Mouse (Mus musculus) heart, embryonic 10.5 days (tissue): Measurements from ENCODE around the gene Ndufs7. TPM values are rescaled to one million over a fixed set of nuclear protein-coding genes. Genes with fewer than 3 reads are reported as not detected.

Experiments
- DNase-seq: peaks from one replicate; pipeline ENCODE4 v3.0.0-alpha.2; 2017; ENCODE audit warnings: low spot score
- H3K27ac ChIP-seq: fragments of 300-500 bp; sonication (generic); 2 replicates; pipeline ENCODE4 v1.5.1; 2016; ENCODE audit warnings: mild to moderate bottlenecking
- H3K27me3 ChIP-seq: fragments of 300-500 bp; sonication (generic); 2 replicates; pipeline ENCODE4 v1.6.1; 2016; ENCODE audit warnings: mild to moderate bottlenecking; ENCODE audit not compliant: poor library complexity, insufficient read depth, severe bottlenecking
- H3K36me3 ChIP-seq: fragments of 300-500 bp; sonication (generic); 2 replicates; pipeline ENCODE4 v1.6.1; 2016; ENCODE audit warnings: mild to moderate bottlenecking, moderate library complexity
- H3K4me1 ChIP-seq: fragments of 300-500 bp; sonication (generic); 2 replicates; pipeline ENCODE4 v1.6.1; 2016; ENCODE audit warnings: mild to moderate bottlenecking
- H3K4me3 ChIP-seq: fragments of 300-500 bp; sonication (generic); 2 replicates; pipeline ENCODE4 v1.5.1; 2016; ENCODE audit warnings: mild to moderate bottlenecking, moderate library complexity
- H3K9me3 ChIP-seq: fragments of 300-500 bp; sonication (generic); 2 replicates; pipeline ENCODE4 v1.6.1; 2016; ENCODE audit warnings: mild to moderate bottlenecking, moderate library complexity
- WGBS: fragments of 180-500 bp; shearing (Covaris S2); methylation state at CpG from one replicate; pipeline ENCODE4 v1.1.7; 2016; 5-methylcytosine and 5-hydroxymethylcytosine counted together
- polyA plus RNA-seq: library from polyadenylated mRNA; unstranded; fragments of >200 nt; fragmentation: Nextera tagmentation; extraction: Ambion mirVana; gene quantifications from 2 replicates; pipeline ENCODE4 v1.2.1, GENCODE M21; 2016

The Ndufs7 gene
- polyA plus RNA-seq, 1 experiment from 2014 or later: 432 TPM

DNA sequence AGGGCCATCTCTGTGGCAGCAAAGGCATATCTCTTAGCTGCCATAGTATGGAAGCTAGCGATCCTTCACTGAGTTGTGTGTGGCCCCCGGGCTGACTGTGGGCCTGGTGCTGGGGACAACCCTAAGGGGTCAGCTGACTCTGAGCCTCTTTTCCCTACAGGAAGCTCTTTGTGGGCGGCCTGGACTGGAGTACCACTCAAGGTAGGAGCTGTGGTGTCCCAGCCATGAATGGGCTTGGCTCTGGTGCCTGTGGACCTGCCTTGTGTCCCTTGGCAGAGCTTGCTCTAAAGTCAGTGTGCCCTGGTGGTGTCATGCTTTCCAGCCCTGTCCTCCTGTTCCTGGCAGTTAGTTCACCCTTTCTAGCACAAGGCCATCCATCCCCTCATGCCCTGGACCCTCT is 24.9 kb downstream of the Ndufs7 start:
- H3K36me3 ChIP-seq: peaks cover 85% of the 10 kb centered on the region
- H3K4me1 ChIP-seq: peaks cover 33% of the 10 kb centered on the region
- H3K9me3 ChIP-seq: no peaks in the 10 kb centered on the region
- 90% methylated on average over 3 of the region's 3 CpGs for WGBS
- H3K4me3 ChIP-seq: no peak overlapping the region
- no peak for DNase-seq
- H3K27me3 ChIP-seq: no peaks in the 10 kb centered on the region
- H3K27ac ChIP-seq: no peak overlapping the region

DNA sequence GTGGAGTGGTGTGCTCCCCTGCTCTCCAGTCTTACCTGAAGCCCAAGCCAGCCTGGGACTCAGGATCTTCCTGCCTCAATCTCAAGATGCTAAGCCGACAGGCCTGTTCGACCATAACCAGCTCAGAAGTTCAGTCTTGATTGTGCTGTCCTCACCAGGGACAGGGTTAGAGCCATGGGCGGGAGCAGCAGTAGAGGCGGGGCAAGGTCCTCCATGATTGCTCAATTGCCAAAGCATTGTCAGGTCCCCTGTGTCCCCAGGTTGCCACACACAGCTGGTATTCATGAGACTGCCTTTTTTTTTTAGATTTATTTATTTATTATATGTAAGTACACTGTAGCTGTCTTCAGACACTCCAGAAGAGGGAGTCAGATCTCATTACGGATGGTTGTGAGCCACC is 27.3 kb downstream of the Ndufs7 start:
- 87% methylated on average over 5 of the region's 5 CpGs for WGBS
- no peaks in the 10 kb centered on the region for H3K27me3 ChIP-seq
- H3K36me3 ChIP-seq: peaks cover 91% of the 10 kb centered on the region
- no peak for DNase-seq
- H3K4me1 ChIP-seq: peaks cover 16% of the 10 kb centered on the region
- no peak overlapping the region for H3K27ac ChIP-seq
- H3K4me3 ChIP-seq: no peak overlapping the region
- no peaks in the 10 kb centered on the region for H3K9me3 ChIP-seq

DNA sequence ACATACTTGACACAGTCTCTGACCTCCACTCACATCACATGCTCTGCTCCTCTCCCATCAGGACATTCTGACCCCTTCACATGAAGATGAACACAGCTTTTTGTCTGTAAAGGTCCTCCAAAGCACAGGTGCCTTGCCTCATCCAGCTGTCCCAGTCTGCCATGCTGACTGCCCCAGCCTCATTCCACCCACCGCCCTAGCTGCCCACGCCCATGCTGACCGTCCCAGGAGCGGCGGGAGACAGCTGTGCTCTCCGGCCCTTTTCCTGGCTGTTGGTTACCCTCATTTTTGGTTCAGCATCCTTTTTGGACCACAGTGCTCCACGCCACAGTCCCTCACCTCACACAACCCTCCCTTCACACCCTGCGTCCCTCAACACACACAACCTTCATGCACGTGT is 29.5 kb downstream of the Ndufs7 start:
- no peaks in the 10 kb centered on the region for H3K27me3 ChIP-seq
- no peak overlapping the region for H3K4me3 ChIP-seq
- no peaks in the 10 kb centered on the region for H3K9me3 ChIP-seq
- WGBS: 94% methylated on average over 9 of the region's 9 CpGs
- no peak for DNase-seq
- H3K4me1 ChIP-seq: peaks cover 13% of the 10 kb centered on the region; the same call in 1 of the 2 replicates
- H3K36me3 ChIP-seq: peaks cover 97% of the 10 kb centered on the region
- no peak overlapping the region for H3K27ac ChIP-seq

DNA sequence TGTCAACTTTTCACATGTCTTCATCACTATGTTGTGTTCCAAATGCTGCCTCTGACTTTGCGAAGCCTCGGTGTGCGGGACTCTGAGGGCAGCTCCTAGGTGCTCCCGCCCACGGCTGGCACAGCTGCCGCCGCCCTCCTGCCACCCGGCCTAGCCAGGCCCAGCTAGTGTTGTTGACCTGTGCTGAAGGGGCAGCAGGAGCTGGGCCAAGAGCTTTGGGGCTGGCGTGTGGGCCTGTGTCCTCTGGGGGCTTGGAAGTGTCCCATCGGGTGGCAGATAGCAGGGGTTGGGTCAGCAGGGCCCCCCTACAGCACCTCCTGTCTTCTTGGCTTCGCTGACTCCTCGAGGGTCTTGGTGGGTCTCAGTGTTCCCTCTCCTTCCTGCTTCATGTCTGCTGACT is 30.4 kb downstream of the Ndufs7 start:
- no peak for DNase-seq
- Histone ChIP-seq H3K27ac (no peak overlapping the region), H3K4me1 (peaks cover 10% of the 10 kb centered on the region; the same call in 1 of the 2 replicates), H3K4me3 (no peak overlapping the region), H3K36me3 (peaks cover 97% of the 10 kb centered on the region), H3K9me3 (no peaks in the 10 kb centered on the region), H3K27me3 (no peaks in the 10 kb centered on the region)
- 93% methylated on average over 12 of the region's 12 CpGs for WGBS

DNA sequence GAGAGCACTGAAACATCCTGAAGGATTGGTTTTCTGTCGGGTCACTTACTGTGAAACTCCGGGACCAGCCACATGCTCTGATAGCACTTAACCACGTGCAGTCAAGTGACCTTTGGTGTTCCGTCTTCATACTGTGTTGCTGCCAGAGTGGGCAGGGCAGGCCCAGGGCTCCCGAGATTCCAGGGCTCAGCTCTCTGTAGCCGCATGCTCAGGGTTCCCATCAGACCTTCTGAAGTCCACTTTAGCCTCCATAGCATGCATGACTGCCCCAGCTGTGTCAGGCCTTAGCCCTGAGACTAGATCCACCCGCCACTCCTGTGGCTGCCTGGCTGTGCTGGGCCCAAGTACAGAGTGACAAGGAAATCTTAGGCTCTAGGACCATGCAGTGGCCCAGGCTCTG is 32.4 kb downstream of the Ndufs7 start:
- no peaks in the 10 kb centered on the region for H3K9me3 ChIP-seq
- H3K4me3 ChIP-seq: no peak overlapping the region
- no peak overlapping the region for H3K27ac ChIP-seq
- H3K4me1 ChIP-seq: peaks cover 10% of the 10 kb centered on the region; the same call in 1 of the 2 replicates
- no peaks in the 10 kb centered on the region for H3K27me3 ChIP-seq
- WGBS: 74% methylated on average over 7 of the region's 7 CpGs
- no peak for DNase-seq
- peaks cover 98% of the 10 kb centered on the region for H3K36me3 ChIP-seq

DNA sequence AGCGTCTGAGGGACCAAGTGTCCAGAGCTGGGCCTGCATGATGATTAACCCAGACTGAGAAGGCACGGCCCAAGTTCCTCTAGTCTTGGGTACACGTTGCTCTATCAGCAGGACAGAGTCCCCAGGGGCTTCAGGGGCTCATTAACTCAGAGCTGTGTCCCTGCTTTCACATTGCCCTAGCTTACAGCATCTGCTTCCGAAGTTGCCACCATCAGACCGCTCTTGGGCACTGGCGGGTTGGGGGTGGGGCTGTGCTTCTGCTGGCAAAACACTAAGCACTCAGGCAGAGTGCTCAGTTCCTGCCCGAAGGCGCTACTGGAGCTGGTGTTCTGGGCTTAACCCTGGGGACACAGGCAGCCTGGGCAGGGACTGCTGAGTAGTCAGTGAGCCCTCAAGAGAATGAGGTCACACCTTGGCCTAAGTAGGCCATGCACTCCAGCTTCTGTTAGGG is 33.0 kb downstream of the Ndufs7 start:
- Histone ChIP-seq H3K27me3 (no peaks in the 10 kb centered on the region), H3K4me3 (no peak overlapping the region), H3K36me3 (peaks cover 98% of the 10 kb centered on the region), H3K9me3 (no peaks in the 10 kb centered on the region), H3K27ac (no peak overlapping the region), H3K4me1 (peaks cover 10% of the 10 kb centered on the region; the same call in 1 of the 2 replicates)
- WGBS: 79% methylated on average over 8 of the region's 8 CpGs
- DNase-seq: no peak

DNA sequence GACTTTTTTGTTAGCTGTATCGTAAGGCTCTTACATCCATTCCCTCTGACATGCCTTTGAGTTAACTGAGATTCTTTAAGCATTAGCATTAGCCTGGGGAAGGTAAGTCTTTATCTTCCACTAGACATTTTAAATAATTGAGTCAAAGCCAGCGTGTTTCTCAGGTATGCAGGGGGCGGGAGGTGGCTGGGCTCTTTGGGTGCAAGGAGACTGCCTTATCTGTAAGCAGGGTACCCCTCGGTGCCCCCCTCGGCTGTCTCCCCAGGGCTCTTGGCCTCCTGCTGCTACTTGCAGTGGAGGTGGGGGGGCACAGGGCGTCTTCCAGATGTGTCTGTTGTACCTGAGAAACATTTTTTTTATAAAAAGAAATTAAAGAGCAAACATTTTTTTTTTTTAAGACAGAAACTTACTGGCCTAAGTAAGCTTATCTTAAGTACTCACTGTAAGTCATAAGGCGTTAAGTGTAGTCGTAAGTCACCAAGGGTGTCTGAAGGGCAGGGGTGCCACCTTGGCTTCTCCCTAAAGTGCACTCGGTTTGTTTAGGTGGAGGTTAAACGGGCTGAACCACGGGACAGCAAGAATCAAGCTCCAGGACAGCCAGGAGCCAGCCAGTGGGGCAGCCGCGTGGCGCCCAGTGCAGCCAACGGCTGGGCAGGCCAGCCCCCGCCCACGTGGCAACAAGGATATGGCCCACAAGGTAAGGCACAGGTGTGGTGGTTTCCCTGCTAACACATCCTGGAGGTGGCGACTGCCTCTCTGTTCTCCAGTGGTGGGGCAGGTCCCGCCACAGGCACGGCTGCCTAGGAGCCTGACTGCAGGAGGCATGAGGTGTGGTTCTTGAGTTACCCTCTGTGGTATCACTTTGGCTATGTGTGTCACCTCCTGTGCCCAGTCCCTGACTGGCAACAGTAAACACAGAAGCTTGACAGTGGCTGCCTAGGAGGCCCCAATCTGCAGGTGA is 33.8 kb downstream of the Ndufs7 start:
- Histone ChIP-seq H3K27me3 (no peaks in the 10 kb centered on the region), H3K36me3 (peaks cover 98% of the 10 kb centered on the region), H3K4me1 (peaks cover 12% of the 10 kb centered on the region; the same call in 1 of the 2 replicates), H3K27ac (no peak overlapping the region), H3K4me3 (no peak overlapping the region), H3K9me3 (no peaks in the 10 kb centered on the region)
- 86% methylated on average over 20 of the region's 20 CpGs for WGBS
- no peak for DNase-seq

DNA sequence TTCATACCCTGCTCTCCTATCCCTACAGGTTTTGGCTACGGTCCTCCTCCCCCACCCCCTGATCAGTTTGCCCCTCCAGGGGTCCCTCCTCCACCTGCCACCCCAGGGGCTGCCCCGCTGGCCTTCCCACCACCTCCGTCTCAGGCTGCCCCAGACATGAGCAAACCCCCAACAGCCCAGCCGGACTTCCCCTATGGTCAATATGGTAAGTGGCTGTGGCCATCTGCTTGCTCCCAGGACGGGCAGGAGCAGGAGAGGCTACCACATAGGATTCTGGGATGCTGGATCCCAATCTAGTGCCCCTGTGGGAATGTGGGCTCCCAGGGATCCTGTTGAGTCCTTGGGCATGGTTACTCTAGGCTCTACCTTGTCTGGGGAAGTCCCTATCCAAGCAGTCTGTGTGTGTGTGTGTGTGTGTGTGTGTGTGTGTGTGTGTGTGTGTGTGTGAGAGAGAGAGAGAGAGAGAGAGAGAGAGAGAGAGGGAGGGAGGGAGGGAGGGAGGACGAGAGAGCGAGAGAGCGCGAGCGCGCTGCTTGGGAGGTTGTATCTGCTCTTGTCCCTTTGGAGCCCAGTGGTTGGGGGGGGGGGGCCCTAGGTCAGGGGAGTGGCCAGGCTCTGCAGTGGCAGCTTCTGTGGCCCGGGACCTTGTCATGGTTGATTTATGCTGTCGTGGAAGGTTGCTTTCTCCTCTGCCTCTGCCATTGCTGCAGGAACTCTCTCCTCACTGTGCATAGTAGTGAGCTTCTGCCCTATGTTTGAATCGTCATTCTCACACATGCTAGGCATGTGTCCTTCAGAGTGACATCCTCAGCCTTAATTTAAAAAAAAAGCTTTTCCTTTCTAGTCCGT is 36.5 kb downstream of the Ndufs7 start:
- H3K27me3 ChIP-seq: no peaks in the 10 kb centered on the region
- WGBS: 86% methylated on average over 15 of the region's 15 CpGs
- no peak overlapping the region for H3K27ac ChIP-seq
- H3K4me3 ChIP-seq: no peak overlapping the region
- H3K36me3 ChIP-seq: peaks cover 87% of the 10 kb centered on the region
- no peaks in the 10 kb centered on the region for H3K9me3 ChIP-seq
- peaks cover 12% of the 10 kb centered on the region; the same call in 1 of the 2 replicates for H3K4me1 ChIP-seq
- DNase-seq: no peak

DNA sequence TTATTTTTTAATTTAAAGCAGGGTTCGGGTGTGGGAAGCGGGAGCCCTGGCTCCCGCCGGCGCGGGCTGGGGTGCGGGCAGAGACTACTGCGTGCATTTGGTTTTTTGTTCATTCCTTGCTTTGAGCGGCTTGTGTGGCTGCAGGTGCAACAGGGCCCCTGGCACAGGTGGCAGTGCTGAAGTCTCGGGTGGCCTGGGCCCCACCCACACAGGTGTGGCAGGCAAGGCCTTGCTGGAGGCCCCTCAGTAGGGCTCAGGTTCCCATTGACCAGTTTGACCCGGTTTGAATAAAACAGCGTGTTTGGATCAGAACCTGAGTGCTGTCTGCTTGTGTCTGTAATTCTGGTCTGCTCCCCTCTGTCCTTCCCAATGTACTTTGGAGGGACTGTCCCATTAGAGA is 39.2 kb downstream of the Ndufs7 start:
- DNase-seq: no peak
- Histone ChIP-seq H3K36me3 (peaks cover 61% of the 10 kb centered on the region), H3K27me3 (no peaks in the 10 kb centered on the region), H3K9me3 (no peaks in the 10 kb centered on the region), H3K4me1 (0 out of 2 replicates have a peak, but pooled peaks cover 6% of the 10 kb centered on the region), H3K4me3 (no peak overlapping the region), H3K27ac (no peak overlapping the region)
- 94% methylated on average over 12 of the region's 12 CpGs for WGBS

DNA sequence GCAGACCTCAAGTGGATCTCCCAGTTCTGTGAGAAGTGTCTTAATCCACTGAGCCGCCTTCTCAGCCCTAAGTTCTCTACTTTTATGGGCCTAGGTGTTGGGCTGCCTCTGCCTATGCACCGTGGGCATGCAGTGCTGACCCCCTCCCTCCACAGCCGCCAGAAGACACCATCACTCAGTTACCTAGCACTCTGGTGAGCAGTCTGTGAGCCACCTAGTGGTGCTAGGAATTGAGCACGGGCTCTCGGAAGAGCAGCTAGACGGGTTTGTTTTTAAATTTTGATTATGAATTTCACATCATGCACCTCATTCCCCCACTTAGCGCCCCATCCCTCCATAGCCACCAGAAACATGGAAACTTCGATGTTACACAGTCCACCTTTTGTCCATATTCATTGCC is 39.7 kb downstream of the Ndufs7 start:
- Histone ChIP-seq H3K27me3 (no peaks in the 10 kb centered on the region), H3K4me3 (no peak overlapping the region), H3K27ac (no peak overlapping the region), H3K9me3 (no peaks in the 10 kb centered on the region), H3K4me1 (peaks cover 11% of the 10 kb centered on the region), H3K36me3 (peaks cover 61% of the 10 kb centered on the region)
- 66% methylated on average over 8 of the region's 8 CpGs for WGBS
- DNase-seq: no peak

DNA sequence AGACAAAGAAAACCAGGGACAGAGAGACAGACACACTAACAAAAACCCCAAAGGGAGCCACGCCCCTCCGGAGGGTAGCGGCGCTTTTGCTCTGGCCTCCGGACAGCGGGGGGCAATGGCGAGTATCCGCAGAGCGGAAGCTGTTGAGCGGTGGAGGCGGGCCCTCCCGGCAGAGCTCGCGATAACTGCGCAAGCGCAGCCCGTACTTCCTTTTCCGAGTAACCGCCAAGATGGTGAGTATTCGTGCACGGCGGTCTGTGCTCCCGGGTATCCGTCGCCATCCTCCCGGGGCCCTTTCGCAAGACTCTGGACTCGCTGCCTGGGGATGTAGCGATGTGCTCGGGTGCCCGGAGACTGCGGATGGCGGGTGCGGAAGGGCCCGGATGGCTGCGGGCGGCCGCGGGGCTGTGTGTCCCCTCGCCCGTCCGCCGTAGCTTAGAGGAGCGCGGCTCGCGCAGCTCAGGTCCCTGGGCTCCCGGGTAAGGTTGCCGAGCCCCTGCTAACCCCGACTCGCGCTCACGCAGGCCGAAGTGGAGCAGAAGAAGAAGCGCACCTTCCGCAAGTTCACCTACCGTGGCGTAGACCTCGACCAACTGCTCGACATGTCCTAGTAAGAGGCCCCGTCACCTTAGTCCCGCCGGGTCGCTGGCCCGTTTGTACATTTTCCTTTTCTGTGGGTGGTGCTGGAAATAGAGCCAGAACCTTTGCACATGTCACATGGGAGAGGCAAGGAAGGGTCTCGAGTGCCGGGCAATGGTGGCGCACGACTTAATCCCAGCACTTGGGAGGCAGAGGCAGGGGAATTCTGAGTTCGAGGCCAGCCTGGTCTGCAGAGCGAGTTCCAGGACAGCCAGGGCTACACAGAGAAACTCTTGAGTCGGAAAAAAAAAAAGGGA is 43.6 kb downstream of the Ndufs7 start, which contains the start of gene Rps15:
Gene Rps15, plus strand, starts transcription at position 203 of the 896 bp plus-strand sequence.
- H3K4me1 ChIP-seq: peaks cover 47% of the 10 kb centered on the region
- H3K9me3 ChIP-seq: no peaks in the 10 kb centered on the region
- under 1% methylated on average over 72 of the region's 72 CpGs for WGBS
- H3K36me3 ChIP-seq: peaks cover 38% of the 10 kb centered on the region
- H3K4me3 ChIP-seq: peak within 1 kb of the TSS; percentile 91
- H3K27ac ChIP-seq: peak within 1 kb of the TSS; percentile 98
- H3K27me3 ChIP-seq: peaks cover 13% of the 10 kb centered on the region
- peak; percentile 97 for DNase-seq

DNA sequence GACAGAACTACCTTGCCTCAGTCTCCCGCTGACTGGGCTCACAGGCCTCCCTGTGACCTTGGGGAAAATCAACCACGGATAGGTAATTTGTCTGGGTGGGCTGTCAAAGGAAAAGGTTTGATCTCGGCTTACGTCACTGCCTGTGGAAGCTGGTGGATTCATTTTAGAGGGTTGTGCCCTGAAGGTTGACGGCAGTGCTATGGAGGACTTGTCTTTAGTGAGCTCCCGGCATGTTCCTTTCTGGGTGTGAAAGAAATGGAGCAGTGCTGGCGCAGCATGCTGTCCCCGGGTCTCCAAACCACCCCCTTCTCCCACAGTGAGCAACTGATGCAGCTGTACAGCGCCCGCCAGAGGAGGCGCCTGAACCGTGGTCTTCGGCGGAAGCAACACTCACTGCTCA is 44.4 kb downstream of the Ndufs7 start:
- Histone ChIP-seq H3K36me3 (peaks cover 32% of the 10 kb centered on the region), H3K4me1 (peaks cover 48% of the 10 kb centered on the region), H3K4me3 (peak overlapping the region; percentile 91), H3K9me3 (no peaks in the 10 kb centered on the region), H3K27me3 (peaks cover 21% of the 10 kb centered on the region), H3K27ac (peak overlapping the region; percentile 98)
- 38% methylated on average over 14 of the region's 14 CpGs for WGBS
- no peak for DNase-seq
